8 mouse cellular contexts compared by ENCODE assay signal in genomic region chr5:115534856-115535255, GRCm38 (mm10). TPM values are rescaled to one million over a fixed set of nuclear protein-coding genes. Genes with fewer than 3 reads are reported as not detected.
A peak's percentile ranks its signal among the peaks of the same experiment; 100 is the strongest.
DNase-seq lines count a peak whose midpoint lies in the region; ATAC-seq lines count a peak whose summit lies in the region.

No protein-coding gene starts in this region.

- no peaks in the 10 kb centered on the region for H3K36me3 ChIP-seq in forebrain, embryonic 14.5 days (ENCODE audit: control insufficient read depth, insufficient read depth, low read length)

- WGBS in forebrain, embryonic 14.5 days, result 65% methylated on average over 8 of the region's 8 CpGs

- H3K27me3 ChIP-seq in forebrain, embryonic 14.5 days (replicated peaks; ENCODE audit: control insufficient read depth, insufficient read depth, low read length), result no peaks in the 10 kb centered on the region

- H3K4me3 ChIP-seq in forebrain, embryonic 14.5 days (ENCODE audit: low read depth, low read length), result no peak overlapping the region

- H3K9me3 ChIP-seq in forebrain, embryonic 14.5 days (replicated peaks; ENCODE audit: control insufficient read depth, low read length), result no peaks in the 10 kb centered on the region

- H3K4me1 ChIP-seq in forebrain, embryonic 14.5 days (ENCODE audit: control insufficient read depth, insufficient read depth, low read length), result peaks cover 19% of the 10 kb centered on the region

- no peak overlapping the region for H3K4me2 ChIP-seq in forebrain, embryonic 14.5 days (ENCODE audit: low read length)

- DNase-seq in kidney, adult 18-20 months, result peak; percentile 54
- no peak for DNase-seq in kidney, adult 11 months
- DNase-seq in kidney, postnatal 14 days, result peak; percentile 61
- DNase-seq in left cerebral cortex, adult 18-20 months (ENCODE audit: low spot score in 2 of 2), result no peak
- no peak for DNase-seq in layer of hippocampus, postnatal 36 days
- DNase-seq in forebrain, embryonic 14.5 days (ENCODE audit: low spot score), result no peak

- H3K27ac ChIP-seq in forebrain, embryonic 14.5 days (ENCODE audit: low read depth, low read length), result no peak overlapping the region; the same call in 1 of the 2 replicates

- peak; percentile 12; the same call in 1 of the 2 replicates for ATAC-seq in common myeloid progenitor, adult 5-6 weeks (replicated peaks; ENCODE audit: low read depth, poor library complexity, severe bottlenecking)
- ATAC-seq in monocyte, adult 5-6 weeks (replicated peaks; ENCODE audit: insufficient number of reproducible peaks, low FRiP score, low TSS enrichment, poor library complexity, severe bottlenecking), result peak; percentile 52
- ATAC-seq in forebrain, embryonic 14.5 days, result no peak

- H3K9ac ChIP-seq in forebrain, embryonic 14.5 days (ENCODE audit: low read length), result no peak overlapping the region

RNA-seq across cellular contexts. Expression of gene Rplp0, which starts 24.4 kb away (rescaled TPM):
- total RNA-seq in common myeloid progenitor, adult 5-6 weeks (2017), result 1,584 and 1,794 TPM in 2 replicates
- total RNA-seq in monocyte, adult 5-6 weeks (2017), result 991 to 1,396 TPM (median 1,306 TPM) in 3 replicates
- 100 to 1,000 TPM; 185 to 199 TPM for total RNA-seq in left cerebral cortex, adult 18-20 months (2021)
- total RNA-seq in layer of hippocampus, postnatal 36 days (2021), result 100 to 1,000 TPM; 223 to 227 TPM
- polyA plus RNA-seq in forebrain, embryonic 14.5 days (2014; fragmentation: Nextera tagmentation; extraction: Ambion mirVana), result 1,112 and 1,434 TPM in 2 replicates

RNA-seq across cellular contexts. Expression of gene Pxn, which starts 28.4 kb away (rescaled TPM):
- total RNA-seq in common myeloid progenitor, adult 5-6 weeks (2017), result 31.2 and 72.4 TPM in 2 replicates
- total RNA-seq in monocyte, adult 5-6 weeks (2017), result 85.9 to 113 TPM (median 106 TPM) in 3 replicates
- 10 to 100 TPM; 22.2 to 25.7 TPM for total RNA-seq in left cerebral cortex, adult 18-20 months (2021)
- total RNA-seq in layer of hippocampus, postnatal 36 days (2021), result 10 to 100 TPM; 39.8 to 46.1 TPM
- polyA plus RNA-seq in forebrain, embryonic 14.5 days (2014; fragmentation: Nextera tagmentation; extraction: Ambion mirVana), result 7.5 and 9.8 TPM in 2 replicates

RNA-seq across cellular contexts. Expression of gene Gcn1l1, which starts 30.2 kb away (rescaled TPM):
- 32.6 and 41.8 TPM in 2 replicates for total RNA-seq in common myeloid progenitor, adult 5-6 weeks (2017)
- 16.9 to 37.5 TPM (median 22.8 TPM) in 3 replicates for total RNA-seq in monocyte, adult 5-6 weeks (2017)
- total RNA-seq in left cerebral cortex, adult 18-20 months (2021), result 10 to 100 TPM; 62.0 to 66.4 TPM
- total RNA-seq in layer of hippocampus, postnatal 36 days (2021), result 10 to 100 TPM; 69.4 to 73.1 TPM
- 29.2 and 41.2 TPM in 2 replicates for polyA plus RNA-seq in forebrain, embryonic 14.5 days (2014; fragmentation: Nextera tagmentation; extraction: Ambion mirVana)

RNA-seq across cellular contexts. Expression of gene Sirt4, which starts 50.3 kb away (rescaled TPM):
- 3.6 and 14.3 TPM in 2 replicates for total RNA-seq in common myeloid progenitor, adult 5-6 weeks (2017)
- 5.2 to 10.7 TPM (median 7.8 TPM) in 3 replicates for total RNA-seq in monocyte, adult 5-6 weeks (2017)
- total RNA-seq in left cerebral cortex, adult 18-20 months (2021), result 10 to 100 TPM; 37.1 to 37.8 TPM
- 10 to 100 TPM; 46.4 to 50.7 TPM for total RNA-seq in layer of hippocampus, postnatal 36 days (2021)
- 19.5 and 24.3 TPM in 2 replicates for polyA plus RNA-seq in forebrain, embryonic 14.5 days (2014; fragmentation: Nextera tagmentation; extraction: Ambion mirVana)

Comparison
In these comparisons a context has a peak if more than half of its experiments do, and no peak if none do; other contexts are left out.
1. DNase-seq: peak in kidney, adult 18-20 months (single experiment) and kidney, postnatal 14 days (single experiment); none in kidney, adult 11 months (single experiment), left cerebral cortex, adult 18-20 months (0 of 2), layer of hippocampus, postnatal 36 days (0 of 2) and forebrain, embryonic 14.5 days (single experiment).